Mouse (Mus musculus): Measurements from ENCODE around the gene Reck.
A peak's percentile ranks its signal among the peaks of the same experiment; 100 is the strongest.

The Reck gene

DNA sequence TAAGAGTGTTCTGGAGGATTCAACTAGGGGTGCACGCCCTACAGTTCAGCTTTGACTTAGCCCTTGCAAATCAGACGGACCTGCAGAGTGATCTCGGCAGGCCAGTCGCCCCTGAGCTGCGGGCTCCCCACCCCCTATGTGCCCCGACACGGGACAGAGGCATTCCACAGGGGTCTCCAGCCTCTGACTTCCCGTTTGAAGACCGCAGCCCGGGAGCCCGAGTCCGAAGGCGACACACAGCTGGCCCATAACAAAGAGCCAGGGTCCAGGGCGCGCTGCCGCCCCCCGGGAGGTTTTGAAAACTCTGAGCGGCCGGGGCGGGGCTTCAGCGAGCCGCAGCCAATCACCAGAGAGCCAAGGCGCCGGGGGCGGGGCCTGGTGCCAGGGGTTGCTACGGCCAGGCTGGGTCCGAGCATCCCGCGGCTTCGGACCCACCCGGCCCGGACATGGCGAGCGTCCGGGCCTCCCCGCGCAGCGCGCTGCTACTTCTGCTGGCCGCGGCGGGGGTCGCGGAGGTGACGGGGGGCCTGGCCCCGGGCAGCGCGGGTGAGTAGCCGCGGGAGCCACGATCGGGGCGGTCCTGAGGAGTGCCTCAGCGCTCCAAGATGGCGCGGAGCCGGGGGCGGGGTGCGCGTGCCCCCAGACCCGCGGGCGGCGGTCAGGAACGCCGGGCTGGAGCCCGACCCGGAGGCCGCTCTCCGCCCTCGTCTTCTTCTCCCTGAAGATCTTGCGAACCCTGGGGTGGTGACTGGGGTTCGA is at the start of gene Reck:
Gene Reck, plus strand, starts transcription at position 371 of the 759 bp plus-strand sequence.
- peak; percentile 34 for DNase-seq (ENCODE audit: low spot score)

- DNase-seq (ENCODE audit: low spot score), result no peak
Observed at GRCm38 (mm10) chr4:43828806-43829205, 46.5 kb upstream of the Reck start.

- no peak for DNase-seq (ENCODE audit: low spot score)
Observed at GRCm38 (mm10) chr4:43832031-43832430, 43.3 kb upstream of the Reck start.

DNA sequence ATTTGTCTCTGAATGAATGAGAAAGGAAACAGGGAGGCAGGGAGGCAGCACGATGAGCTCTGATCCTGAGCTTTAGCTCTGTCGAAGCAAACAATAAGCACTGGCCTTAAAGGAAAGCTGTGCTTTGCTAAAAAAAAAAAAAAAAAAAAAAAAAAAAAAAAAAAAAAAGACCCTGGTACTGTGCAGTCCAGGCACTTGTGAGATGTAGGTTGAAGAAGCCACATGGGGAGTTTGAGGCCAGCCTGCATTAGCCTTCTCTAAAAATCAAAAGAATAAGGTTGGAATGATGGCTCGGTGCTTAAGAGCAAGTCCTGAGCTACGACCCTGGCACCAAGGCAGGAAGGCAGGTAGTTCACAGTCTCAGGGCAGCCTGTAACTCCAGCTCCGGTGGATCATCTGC is 41.6 kb upstream of the Reck start:
- DNase-seq (ENCODE audit: low spot score), result no peak

GRCm38 (mm10) chr4:43834749-43835148 is 40.6 kb upstream of the Reck start:
- DNase-seq (ENCODE audit: low spot score), result no peak

DNA sequence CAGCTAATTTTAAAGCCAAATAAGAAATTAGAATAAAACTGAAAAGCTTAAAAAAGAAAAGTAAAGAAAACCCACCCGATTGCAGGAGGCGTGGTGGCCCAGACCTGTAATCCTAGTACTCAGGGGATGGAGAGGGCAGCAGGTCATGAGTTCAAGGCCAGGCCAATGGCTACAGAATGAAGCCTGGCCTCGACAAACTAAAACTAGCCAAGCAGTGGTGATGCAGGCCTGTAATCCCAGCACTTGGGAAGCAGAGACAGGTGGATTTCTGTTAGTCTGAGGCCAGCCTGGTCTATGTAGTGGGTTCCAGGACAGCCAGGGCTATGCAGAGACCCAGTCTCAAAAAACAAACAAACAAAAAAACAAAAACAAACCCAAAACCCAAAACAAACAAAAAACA is 37.0 kb upstream of the Reck start:
- DNase-seq (ENCODE audit: low spot score), result no peak

- no peak for DNase-seq (ENCODE audit: low spot score)
Observed at GRCm38 (mm10) chr4:43840101-43840500, 35.2 kb upstream of the Reck start, which contains the start of gene Olfr157. TSS of gene Olfr157 (minus strand) at chr4:43840201.

GRCm38 (mm10) chr4:43851265-43851664 is 24.1 kb upstream of the Reck start, which contains the start of gene Olfr155:
TSS of gene Olfr155 (plus strand) at chr4:43851565.
- DNase-seq (ENCODE audit: low spot score), result no peak

DNA sequence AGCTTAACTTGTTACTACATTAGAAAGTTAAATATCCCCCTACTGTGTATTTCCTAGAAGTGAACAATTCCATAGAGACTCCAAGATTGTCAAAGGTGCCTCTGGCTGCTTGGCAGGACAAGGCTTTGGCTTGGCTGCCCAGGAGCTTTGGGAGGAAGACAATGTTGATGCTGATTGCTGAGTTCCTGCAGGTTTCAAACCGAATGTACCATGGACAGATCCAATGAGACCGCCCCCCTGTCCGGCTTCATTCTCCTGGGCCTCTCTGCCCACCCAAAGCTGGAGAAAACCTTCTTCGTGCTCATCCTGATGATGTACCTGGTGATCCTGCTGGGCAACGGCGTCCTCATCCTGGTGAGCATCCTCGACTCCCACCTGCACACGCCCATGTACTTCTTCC is 21.2 kb upstream of the Reck start:
- no peak for DNase-seq (ENCODE audit: low spot score)

- DNase-seq (ENCODE audit: low spot score), result no peak
Observed at GRCm38 (mm10) chr4:43859886-43860285, 15.4 kb upstream of the Reck start.

- peak; percentile 5 for DNase-seq (ENCODE audit: low spot score)
Observed at GRCm38 (mm10) chr4:43860744-43861519, 14.4 kb upstream of the Reck start.

- no peak for DNase-seq (ENCODE audit: low spot score)
Observed at GRCm38 (mm10) chr4:43863298-43863697, 12.0 kb upstream of the Reck start.

GRCm38 (mm10) chr4:43869821-43870220 is 5.5 kb upstream of the Reck start:
- no peak for DNase-seq (ENCODE audit: low spot score)

GRCm38 (mm10) chr4:43874501-43874900 is 829 bp upstream of the Reck start:
- DNase-seq (ENCODE audit: low spot score), result no peak

GRCm38 (mm10) chr4:43875919-43876411 is 635 bp downstream of the Reck start:
- DNase-seq (ENCODE audit: low spot score), result no peak

- DNase-seq (ENCODE audit: low spot score), result no peak
Observed at GRCm38 (mm10) chr4:43877230-43877629, 1.9 kb downstream of the Reck start.

DNA sequence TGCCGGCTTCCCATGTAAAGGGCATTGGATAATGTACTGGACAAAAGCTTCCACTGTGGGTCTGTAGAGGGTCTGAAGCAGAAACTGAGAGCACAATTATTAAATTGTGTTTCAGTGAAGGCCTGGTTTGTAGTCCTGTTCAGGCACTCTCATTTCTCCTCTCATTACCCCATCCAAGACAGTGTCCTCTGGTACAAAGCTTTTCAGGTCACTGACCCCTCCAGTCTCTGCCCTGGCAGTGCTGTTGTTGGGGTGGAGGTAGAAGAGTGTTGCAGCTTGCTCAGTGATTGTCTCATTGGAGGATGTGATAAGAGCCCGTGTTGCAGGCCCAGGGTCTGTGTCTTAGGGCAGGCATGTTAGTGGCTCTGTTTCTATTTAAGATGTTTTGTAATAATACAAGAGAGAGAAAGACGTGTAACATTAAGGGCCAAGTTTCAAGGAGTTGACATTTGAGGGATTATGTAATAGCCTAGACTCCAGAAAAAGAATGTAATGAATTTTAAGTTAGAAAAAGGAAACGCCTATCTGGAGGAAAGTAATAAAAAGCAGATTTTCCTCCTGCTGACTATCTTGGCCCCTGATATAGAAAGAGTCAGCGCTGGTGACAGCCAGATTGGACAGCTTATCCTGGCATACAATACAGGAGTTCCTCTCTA is 2.9 kb downstream of the Reck start:
- DNase-seq (ENCODE audit: low spot score), result no peak

- no peak for DNase-seq (ENCODE audit: low spot score)
Observed at GRCm38 (mm10) chr4:43879566-43879965, 4.2 kb downstream of the Reck start.

- no peak for DNase-seq (ENCODE audit: low spot score)
Observed at GRCm38 (mm10) chr4:43884196-43884595, 8.9 kb downstream of the Reck start.

- DNase-seq (ENCODE audit: low spot score), result no peak
Observed at GRCm38 (mm10) chr4:43891247-43891646, 15.9 kb downstream of the Reck start.

DNA sequence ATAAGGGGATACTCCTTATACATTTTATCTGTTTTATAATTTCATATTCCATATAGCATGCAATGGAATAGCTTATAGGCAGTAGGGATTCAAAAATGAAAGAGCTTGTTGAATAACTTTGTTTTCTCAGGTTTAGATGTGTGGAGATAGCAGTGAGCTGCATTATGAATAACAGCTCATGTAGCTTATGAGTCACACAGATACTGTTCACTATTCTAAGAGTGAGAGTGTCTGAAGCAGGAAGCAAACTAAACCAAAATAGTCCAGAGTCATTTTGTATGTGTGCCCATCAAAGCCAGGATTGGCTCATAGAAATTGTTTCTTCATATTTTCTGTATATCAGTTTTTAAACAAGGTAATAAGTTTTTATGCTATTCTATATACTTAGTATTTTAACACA is 21.9 kb downstream of the Reck start:
- DNase-seq (ENCODE audit: low spot score), result no peak

DNA sequence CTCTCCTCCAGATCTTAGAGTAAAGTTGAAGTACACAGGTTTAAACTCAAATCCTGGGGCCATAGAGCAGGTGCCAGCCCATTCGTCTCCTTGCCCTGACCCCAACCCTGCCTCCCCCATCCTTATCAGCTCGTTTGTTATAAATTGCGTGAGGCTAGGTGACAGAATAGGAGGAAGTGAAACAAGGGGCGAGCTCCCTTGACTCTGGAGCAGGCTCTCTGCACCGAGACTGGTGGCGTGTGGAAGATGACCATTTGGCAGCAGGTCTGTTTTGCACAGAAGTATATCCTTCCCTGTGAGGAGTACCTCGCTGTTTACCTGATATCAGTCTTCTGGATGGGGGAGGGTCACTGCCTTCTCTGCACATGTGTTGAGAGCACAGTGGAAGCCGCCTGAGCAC is 23.9 kb downstream of the Reck start:
- DNase-seq (ENCODE audit: low spot score), result no peak

DNA sequence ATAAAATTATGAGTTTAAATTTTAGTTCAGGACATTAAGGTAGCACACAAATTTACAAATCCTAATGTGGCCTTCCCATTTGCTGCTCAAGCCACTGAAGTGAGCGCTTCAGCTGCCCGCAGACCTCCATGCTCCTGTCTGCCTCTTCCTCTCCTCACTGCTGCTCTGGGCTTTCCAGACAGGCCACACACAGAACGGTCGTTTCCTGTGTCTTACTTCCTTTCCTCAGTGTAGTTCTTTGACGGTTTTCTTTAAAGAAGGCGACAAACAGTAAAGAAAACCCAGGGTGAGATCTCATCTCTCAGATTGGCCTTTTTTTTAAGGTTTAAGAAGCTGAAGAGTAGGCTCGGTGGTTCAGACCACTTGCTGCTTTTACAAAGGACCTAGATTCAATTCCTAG is 28.4 kb downstream of the Reck start:
- no peak for DNase-seq (ENCODE audit: low spot score)
